In genomic region chr5:124161831-124162230, GRCm38 (mm10) we compare ENCODE assay signal across 10 mouse cellular contexts. TPM values are rescaled to one million over a fixed set of nuclear protein-coding genes. Genes with fewer than 3 reads are reported as not detected.
A peak's percentile ranks its signal among the peaks of the same experiment; 100 is the strongest.
DNase-seq lines count a peak whose midpoint lies in the region; ATAC-seq and TF ChIP-seq lines count a peak whose summit lies in the region.
"Had no signal": no experiment of that assay in that cellular context is flagged by ENCODE, and none has a peak within 500 bp of the region (broad histone marks: within the 10 kb centered on the region; RNA-seq: fewer than 3 reads in every experiment).

No protein-coding gene starts in this region.

- H3K4me2 ChIP-seq in forebrain, embryonic 12.5 days, result no peak overlapping the region
- no peak overlapping the region for H3K4me2 ChIP-seq in forebrain, embryonic 11.5 days (ENCODE audit: low read depth, low read length, severe bottlenecking)
- no peak overlapping the region for H3K4me2 ChIP-seq in lung, embryonic 16.5 days (ENCODE audit: low read depth, low read length)
- no peak overlapping the region for H3K4me2 ChIP-seq in neural tube, embryonic 15.5 days
- H3K4me2 ChIP-seq: liver, embryonic 13.5 days had no signal

- no peaks in the 10 kb centered on the region for H3K36me3 ChIP-seq in forebrain, embryonic 12.5 days (replicated peaks)
- no peaks in the 10 kb centered on the region for H3K36me3 ChIP-seq in forebrain, embryonic 11.5 days (ENCODE audit: control insufficient read depth, insufficient read depth, low read length)
- no peaks in the 10 kb centered on the region for H3K36me3 ChIP-seq in lung, embryonic 16.5 days (ENCODE audit: control insufficient read depth, insufficient read depth, low read length)
- H3K36me3 ChIP-seq in hindbrain, embryonic 10.5 days, result no peaks in the 10 kb centered on the region
- no peaks in the 10 kb centered on the region for H3K36me3 ChIP-seq in neural tube, embryonic 15.5 days
- H3K36me3 ChIP-seq in kidney, adult 2 months (ENCODE audit: control insufficient read depth, insufficient read depth, low read length), result no peaks in the 10 kb centered on the region
- H3K36me3 ChIP-seq: liver, embryonic 13.5 days had no signal

- peaks cover 58% of the 10 kb centered on the region for H3K4me1 ChIP-seq in forebrain, embryonic 12.5 days
- peaks cover 18% of the 10 kb centered on the region for H3K4me1 ChIP-seq in forebrain, embryonic 11.5 days (replicated peaks; ENCODE audit: control insufficient read depth, insufficient read depth, low read length)
- peaks cover 36% of the 10 kb centered on the region for H3K4me1 ChIP-seq in lung, embryonic 16.5 days (replicated peaks; ENCODE audit: control insufficient read depth, insufficient read depth, low read length)
- H3K4me1 ChIP-seq in hindbrain, embryonic 10.5 days (replicated peaks), result peaks cover 72% of the 10 kb centered on the region
- peaks cover 51% of the 10 kb centered on the region for H3K4me1 ChIP-seq in neural tube, embryonic 15.5 days
- H3K4me1 ChIP-seq in kidney, adult 2 months (ENCODE audit: control insufficient read depth, insufficient read depth, low read length), result no peaks in the 10 kb centered on the region

- H3K4me3 ChIP-seq in forebrain, embryonic 12.5 days (replicated peaks), result no peak overlapping the region
- no peak overlapping the region for H3K4me3 ChIP-seq in forebrain, embryonic 11.5 days (ENCODE audit: low read depth, low read length)
- H3K4me3 ChIP-seq in lung, embryonic 16.5 days (ENCODE audit: low read length), result no peak overlapping the region
- H3K4me3 ChIP-seq in hindbrain, embryonic 10.5 days, result no peak overlapping the region
- no peak overlapping the region for H3K4me3 ChIP-seq in neural tube, embryonic 15.5 days (replicated peaks)
- no peak overlapping the region for H3K4me3 ChIP-seq in kidney, adult 2 months (ENCODE audit: insufficient read depth, low read depth, low read length)
- H3K4me3 ChIP-seq: erythroblast, embryonic 14.5 days; liver, embryonic 13.5 days had no signal

- no peak for TF ChIP-seq CTCF in kidney, adult 2 months (conservative IDR thresholded peaks at IDR 0.05; ENCODE audit: insufficient read depth, insufficient read length, low read depth, low read length)

- H3K9me3 ChIP-seq in forebrain, embryonic 12.5 days, result no peaks in the 10 kb centered on the region
- H3K9me3 ChIP-seq in forebrain, embryonic 11.5 days (ENCODE audit: control insufficient read depth, low read length), result no peaks in the 10 kb centered on the region
- H3K9me3 ChIP-seq in lung, embryonic 16.5 days (ENCODE audit: control insufficient read depth, low read length), result no peaks in the 10 kb centered on the region
- no peaks in the 10 kb centered on the region for H3K9me3 ChIP-seq in hindbrain, embryonic 10.5 days
- H3K9me3 ChIP-seq in neural tube, embryonic 15.5 days (replicated peaks), result no peaks in the 10 kb centered on the region
- H3K9me3 ChIP-seq: liver, embryonic 13.5 days had no signal

- no peak overlapping the region for H3K9ac ChIP-seq in forebrain, embryonic 12.5 days
- no peak overlapping the region for H3K9ac ChIP-seq in forebrain, embryonic 11.5 days (ENCODE audit: low read length)
- H3K9ac ChIP-seq in lung, embryonic 16.5 days (ENCODE audit: low read length), result no peak overlapping the region
- H3K9ac ChIP-seq in neural tube, embryonic 15.5 days (replicated peaks), result no peak overlapping the region
- H3K9ac ChIP-seq: liver, embryonic 13.5 days had no signal

- TF ChIP-seq POLR2A in kidney, adult 2 months (IDR thresholded peaks at IDR 0.05; ENCODE audit: low read depth, low read length), result no peak

- 0 out of 2 replicates have a peak, but pooled peaks cover 2% of the 10 kb centered on the region for H3K27me3 ChIP-seq in forebrain, embryonic 12.5 days
- H3K27me3 ChIP-seq in forebrain, embryonic 11.5 days (ENCODE audit: control insufficient read depth, insufficient read depth, low read length), result no peaks in the 10 kb centered on the region
- no peaks in the 10 kb centered on the region for H3K27me3 ChIP-seq in lung, embryonic 16.5 days (ENCODE audit: control insufficient read depth, insufficient read depth, low read depth, low read length)
- H3K27me3 ChIP-seq in hindbrain, embryonic 10.5 days (ENCODE audit: insufficient read depth, poor library complexity, severe bottlenecking), result no peaks in the 10 kb centered on the region
- no peaks in the 10 kb centered on the region for H3K27me3 ChIP-seq in neural tube, embryonic 15.5 days (replicated peaks)
- no peaks in the 10 kb centered on the region for H3K27me3 ChIP-seq in kidney, adult 2 months (replicated peaks; ENCODE audit: control insufficient read depth, insufficient read depth, low read length)
- H3K27me3 ChIP-seq: liver, embryonic 13.5 days had no signal

- no peak for DNase-seq in forebrain, embryonic 11.5 days (ENCODE audit: low spot score)
- no peak for DNase-seq in lung, postnatal 36 days
- DNase-seq in hindbrain, embryonic 10.5 days (ENCODE audit: low spot score), result peak; percentile 42
- no peak for DNase-seq in right cerebral cortex, adult 18-20 months
- no peak for DNase-seq in kidney, adult 2 months

- 0 out of 2 replicates have a peak, but pooled peaks have one; percentile 43 for ATAC-seq in forebrain, embryonic 12.5 days (ENCODE audit: low FRiP score)
- no peak for ATAC-seq in forebrain, embryonic 11.5 days (replicated peaks; ENCODE audit: low FRiP score)
- ATAC-seq in lung, embryonic 16.5 days (ENCODE audit: low read depth), result peak; percentile 44
- no peak for ATAC-seq in neural tube, embryonic 15.5 days (ENCODE audit: low FRiP score)

- WGBS in forebrain, embryonic 12.5 days, result 62% methylated on average over 10 of the region's 10 CpGs
- WGBS in forebrain, embryonic 11.5 days, result 62% methylated on average over 10 of the region's 10 CpGs
- 25% methylated on average over 10 of the region's 10 CpGs for WGBS in lung, embryonic 16.5 days
- WGBS in hindbrain, embryonic 10.5 days, result 62% methylated on average over 10 of the region's 10 CpGs
- WGBS in neural tube, embryonic 15.5 days, result 32% methylated on average over 10 of the region's 10 CpGs
- 71% methylated on average over 10 of the region's 10 CpGs for WGBS in kidney, adult 2 months

- H3K27ac ChIP-seq in forebrain, embryonic 12.5 days, result no peak overlapping the region
- no peak overlapping the region for H3K27ac ChIP-seq in forebrain, embryonic 11.5 days (ENCODE audit: low read depth, low read length)
- H3K27ac ChIP-seq in lung, embryonic 16.5 days (ENCODE audit: low read length), result no peak overlapping the region; the same call in 1 of the 2 replicates
- no peak overlapping the region; the same call in 1 of the 2 replicates for H3K27ac ChIP-seq in hindbrain, embryonic 10.5 days
- peak overlapping the region; percentile 43; the same call in 1 of the 2 replicates for H3K27ac ChIP-seq in neural tube, embryonic 15.5 days (replicated peaks)
- no peak overlapping the region for H3K27ac ChIP-seq in kidney, adult 2 months (ENCODE audit: insufficient read depth, low read depth, low read length)
- H3K27ac ChIP-seq: liver, embryonic 13.5 days had no signal

RNA-seq across cellular contexts. Expression of gene Arl6ip4, which starts 45.9 kb away (rescaled TPM):
- polyA plus RNA-seq in forebrain, embryonic 12.5 days (2016; fragmentation: Nextera tagmentation; extraction: Ambion mirVana), result 92.7 and 97.1 TPM in 2 replicates
- 108 and 110 TPM in 2 replicates for polyA plus RNA-seq in forebrain, embryonic 11.5 days (2014; fragmentation: Nextera tagmentation; extraction: Ambion mirVana)
- polyA plus RNA-seq in lung, embryonic 16.5 days (2015; fragmentation: Nextera tagmentation; extraction: Ambion mirVana), result 98.8 and 99.9 TPM in 2 replicates
- polyA plus RNA-seq in hindbrain, embryonic 10.5 days (2016; fragmentation: Nextera tagmentation; extraction: Ambion mirVana), result 117 and 126 TPM in 2 replicates
- polyA plus RNA-seq in neural tube, embryonic 15.5 days (2015; fragmentation: Nextera tagmentation; extraction: Ambion mirVana), result 87.7 and 89.1 TPM in 2 replicates
- polyA plus RNA-seq in kidney, adult 2 months (2012; rRNA removed), result 28.9 and 31.5 TPM in 2 replicates

RNA-seq across cellular contexts. Expression of gene Ogfod2, which starts 49.7 kb away (rescaled TPM):
- polyA plus RNA-seq in forebrain, embryonic 12.5 days (2016; fragmentation: Nextera tagmentation; extraction: Ambion mirVana), result 17.7 and 19.1 TPM in 2 replicates
- polyA plus RNA-seq in forebrain, embryonic 11.5 days (2014; fragmentation: Nextera tagmentation; extraction: Ambion mirVana), result 14.5 and 15.8 TPM in 2 replicates
- polyA plus RNA-seq in lung, embryonic 16.5 days (2015; fragmentation: Nextera tagmentation; extraction: Ambion mirVana), result 29.7 and 33.1 TPM in 2 replicates
- polyA plus RNA-seq in hindbrain, embryonic 10.5 days (2016; fragmentation: Nextera tagmentation; extraction: Ambion mirVana), result 20.9 and 23.9 TPM in 2 replicates
- 39.5 and 43.7 TPM in 2 replicates for polyA plus RNA-seq in neural tube, embryonic 15.5 days (2015; fragmentation: Nextera tagmentation; extraction: Ambion mirVana)
- polyA plus RNA-seq in kidney, adult 2 months (2012; rRNA removed), result 54.9 and 71.9 TPM in 2 replicates

Comparison
In these comparisons a context has a peak if more than half of its experiments do, and no peak if none do; other contexts are left out.
1. ATAC-seq: peak in forebrain, embryonic 12.5 days (single experiment) and lung, embryonic 16.5 days (single experiment); none in forebrain, embryonic 11.5 days (single experiment) and neural tube, embryonic 15.5 days (single experiment).